Mouse (Mus musculus) olfactory bulb, adult 2 months (tissue): ENCODE measurements around the gene Zfp800.

Experiments
- CTCF ChIP-seq: fragments of 200-500 bp; IDR thresholded peaks from 2 replicates; pipeline ENCODE4 v1.5.1; 2012; ENCODE audit warnings: low read depth, mild to moderate bottlenecking, low read length, moderate library complexity; ENCODE audit not compliant: insufficient read depth
- POLR2A ChIP-seq: fragments of 200-500 bp; IDR thresholded peaks from 2 replicates; pipeline ENCODE4 v1.6.1; 2012; ENCODE audit warnings: mild to moderate bottlenecking, low read depth, low read length, moderate library complexity; ENCODE audit not compliant: insufficient read depth

DNA sequence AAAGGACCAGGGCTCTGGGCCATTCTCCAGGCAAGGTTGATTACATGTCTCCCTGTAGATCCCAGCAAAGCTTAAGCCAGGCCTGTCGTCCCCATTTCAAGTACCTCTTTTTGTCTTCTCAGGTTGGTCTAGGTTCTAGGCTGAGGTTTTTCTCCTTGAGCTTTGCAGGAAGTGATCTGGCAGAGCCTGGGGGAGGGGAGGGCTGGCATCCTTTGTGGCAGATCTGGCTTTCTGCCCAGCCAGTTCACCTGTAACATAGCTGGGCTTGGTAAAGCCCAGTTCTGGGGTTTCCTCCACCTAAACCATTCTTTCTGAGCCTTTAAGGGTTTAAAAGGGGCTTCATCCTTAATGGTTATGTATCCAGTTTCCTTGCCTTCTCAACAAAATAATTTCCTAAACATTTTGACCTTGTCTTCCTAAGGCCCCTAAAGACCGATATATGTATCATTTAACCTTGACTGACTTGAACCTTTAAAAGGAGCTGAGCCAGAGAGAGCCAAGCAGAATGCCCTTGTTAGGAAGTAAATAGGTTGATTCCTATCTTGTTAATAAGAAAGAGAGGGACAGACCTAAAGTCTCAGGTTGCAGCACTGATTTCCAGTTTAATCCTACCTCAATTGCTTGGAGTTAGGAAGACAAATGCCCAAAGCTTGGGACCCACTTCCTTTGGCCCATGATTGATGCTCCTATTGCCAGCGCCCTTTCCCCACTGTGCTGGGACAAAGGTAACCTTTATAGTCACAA, 29.5 kb upstream of the Zfp800 start, which contains the start of gene Fscn3:
- TF ChIP-seq POLR2A (no peak), CTCF (no peak)
